Mouse (Mus musculus): ENCODE measurements around the gene Tmem242. TPM values are rescaled to one million over a fixed set of nuclear protein-coding genes. Genes with fewer than 3 reads are reported as not detected.

Gene Tmem242
- polyA plus RNA-seq, 1 experiment from 2014 or later = 130 TPM

DNA sequence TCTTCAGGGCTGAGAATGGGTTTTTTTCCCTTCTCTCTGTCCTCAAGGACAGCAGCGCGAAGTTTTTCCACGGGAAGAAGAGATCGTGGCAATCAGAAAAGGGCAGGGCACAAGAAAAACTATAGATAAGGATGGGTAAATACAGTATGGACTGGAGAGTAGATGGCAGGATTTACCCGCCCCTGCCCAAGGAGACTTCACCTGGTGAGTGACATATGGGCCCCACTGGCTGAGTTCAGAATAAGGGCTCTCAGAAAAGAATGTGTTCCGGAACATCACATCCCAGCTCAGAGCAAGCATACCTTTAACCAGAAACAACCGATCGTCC, 264 bp downstream of the Tmem242 start:
- TF ChIP-seq CTCF (IDR thresholded peaks at IDR 0.05; ENCODE audit: low read depth) = no peak
- ATAC-seq (replicated peaks; ENCODE audit: low FRiP score, low read depth) (0 out of 2 replicates have a peak, but pooled peaks have one; percentile 20), DNase-seq (ENCODE audit: low spot score) (no peak)
- Histone ChIP-seq H3K27ac (peak overlapping the region; percentile 87; the same call in 1 of the 2 replicates), H3K4me2 (ENCODE audit: low read length) (peak overlapping the region; percentile 80), H3K9ac (ENCODE audit: low read depth, low read length) (peak overlapping the region; percentile 76), H3K9me3 (replicated peaks; ENCODE audit: low read length) (no peaks in the 10 kb centered on the region), H3K4me1 (replicated peaks; ENCODE audit: insufficient read depth, low read length) (no peaks in the 10 kb centered on the region), H3K4me3 (replicated peaks; ENCODE audit: low read depth, low read length) (peak overlapping the region; percentile 63), H3K27me3 (ENCODE audit: insufficient read depth, low read length) (no peaks in the 10 kb centered on the region), H3K36me3 (ENCODE audit: insufficient read depth, low read length) (no peaks in the 10 kb centered on the region)
- 1% methylated on average over 8 of the region's 8 CpGs for WGBS

DNA sequence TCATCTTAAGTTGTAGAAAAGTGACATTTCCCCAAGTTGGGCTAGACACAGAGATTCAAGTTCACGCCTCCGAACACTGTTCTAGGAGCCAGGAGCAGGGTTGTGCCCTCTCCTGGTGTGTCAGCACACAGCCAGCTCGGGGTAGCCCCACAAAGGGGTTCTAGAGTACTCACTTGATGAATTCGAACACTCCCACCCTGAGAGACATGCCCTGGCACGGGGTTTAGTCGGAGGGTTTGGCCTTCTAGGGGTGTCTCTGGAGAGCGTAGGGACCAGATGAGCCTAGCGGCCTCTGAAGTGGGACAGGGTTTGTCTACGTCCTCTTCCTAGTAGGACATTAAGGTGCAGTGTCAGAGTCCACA, 10.3 kb downstream of the Tmem242 start:
- ATAC-seq (replicated peaks; ENCODE audit: low FRiP score, low read depth) (peak; percentile 25), DNase-seq (ENCODE audit: low spot score) (no peak)
- WGBS = 78% methylated on average over 9 of the region's 9 CpGs
- Histone ChIP-seq H3K27ac (no peak overlapping the region), H3K9ac (ENCODE audit: low read depth, low read length) (no peak overlapping the region), H3K27me3 (ENCODE audit: insufficient read depth, low read length) (no peaks in the 10 kb centered on the region), H3K9me3 (replicated peaks; ENCODE audit: low read length) (no peaks in the 10 kb centered on the region), H3K4me2 (ENCODE audit: low read length) (no peak overlapping the region), H3K4me1 (replicated peaks; ENCODE audit: insufficient read depth, low read length) (no peaks in the 10 kb centered on the region), H3K36me3 (ENCODE audit: insufficient read depth, low read length) (peaks cover 19% of the 10 kb centered on the region), H3K4me3 (replicated peaks; ENCODE audit: low read depth, low read length) (no peak overlapping the region)
- TF ChIP-seq CTCF (IDR thresholded peaks at IDR 0.05; ENCODE audit: low read depth) = no peak; the same call in 1 of the 2 replicates

DNA sequence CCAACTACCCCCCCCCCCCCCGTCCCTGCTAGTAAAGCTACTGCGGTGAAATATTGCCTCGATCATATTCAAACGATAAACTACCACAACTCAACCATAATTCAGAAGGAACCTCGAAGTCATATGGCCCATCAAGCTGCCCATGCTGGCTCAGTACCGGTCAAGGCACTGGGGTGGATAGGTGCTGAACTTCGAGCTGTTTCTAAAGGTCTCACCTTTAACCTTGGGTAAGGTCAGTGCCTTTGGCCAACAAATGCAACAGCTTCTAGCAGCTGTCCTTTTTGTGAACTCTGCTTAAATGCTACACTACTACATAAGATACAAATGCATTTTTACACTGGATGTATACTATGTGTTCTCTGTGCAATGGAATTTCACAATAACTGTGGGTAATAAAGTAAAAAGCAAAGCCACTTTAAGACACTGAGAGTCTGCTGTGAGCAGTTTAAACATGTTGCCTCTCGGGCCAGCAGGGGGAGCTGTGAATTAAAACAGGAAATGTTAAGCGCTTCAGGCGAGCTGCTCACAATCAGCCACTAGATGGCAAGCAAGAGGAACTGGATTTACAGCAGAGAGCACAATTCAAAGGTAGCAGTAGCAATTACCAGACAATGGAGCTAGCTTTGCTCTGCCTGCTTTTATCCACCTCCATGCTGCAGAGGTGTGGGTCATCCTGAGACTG, 10.8 kb downstream of the Tmem242 start:
- 58% methylated on average over 10 of the region's 10 CpGs for WGBS
- no peak overlapping the region for H3K27ac ChIP-seq
- peak; percentile 100 for TF ChIP-seq CTCF (IDR thresholded peaks at IDR 0.05; ENCODE audit: low read depth)
- H3K4me1 ChIP-seq (replicated peaks; ENCODE audit: insufficient read depth, low read length) = no peaks in the 10 kb centered on the region
- peak; percentile 97 for DNase-seq (ENCODE audit: low spot score)
- H3K9me3 ChIP-seq (replicated peaks; ENCODE audit: low read length) = no peaks in the 10 kb centered on the region
- H3K4me3 ChIP-seq (replicated peaks; ENCODE audit: low read depth, low read length) = no peak overlapping the region
- no peak overlapping the region for H3K4me2 ChIP-seq (ENCODE audit: low read length)
- H3K36me3 ChIP-seq (ENCODE audit: insufficient read depth, low read length) = peaks cover 19% of the 10 kb centered on the region
- no peaks in the 10 kb centered on the region for H3K27me3 ChIP-seq (ENCODE audit: insufficient read depth, low read length)
- H3K9ac ChIP-seq (ENCODE audit: low read depth, low read length) = no peak overlapping the region
- peak; percentile 70 for ATAC-seq (replicated peaks; ENCODE audit: low FRiP score, low read depth)

DNA sequence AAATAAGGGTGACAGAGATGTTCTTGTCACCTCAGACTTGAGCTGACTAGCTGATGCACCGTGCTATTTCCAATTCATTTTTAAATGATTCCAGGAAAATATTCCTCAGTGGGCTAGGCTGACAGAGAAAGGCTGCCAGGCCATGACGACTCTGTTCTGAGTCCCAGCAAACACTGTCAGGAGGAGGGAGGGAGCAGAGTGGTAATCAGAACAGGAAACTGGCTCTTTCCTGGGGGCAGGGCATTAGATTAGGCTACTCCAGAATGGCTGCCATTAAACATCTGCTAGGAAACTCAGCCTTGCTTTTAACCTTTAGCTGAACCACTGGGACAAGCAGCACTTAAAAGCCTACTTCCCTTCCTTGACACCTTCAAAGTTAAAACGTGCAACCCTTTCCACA, 14.9 kb downstream of the Tmem242 start:
- Histone ChIP-seq H3K4me2 (ENCODE audit: low read length) (no peak overlapping the region), H3K27me3 (ENCODE audit: insufficient read depth, low read length) (no peaks in the 10 kb centered on the region), H3K9ac (ENCODE audit: low read depth, low read length) (no peak overlapping the region), H3K36me3 (ENCODE audit: insufficient read depth, low read length) (no peaks in the 10 kb centered on the region), H3K27ac (no peak overlapping the region), H3K9me3 (replicated peaks; ENCODE audit: low read length) (no peaks in the 10 kb centered on the region), H3K4me3 (replicated peaks; ENCODE audit: low read depth, low read length) (no peak overlapping the region), H3K4me1 (replicated peaks; ENCODE audit: insufficient read depth, low read length) (no peaks in the 10 kb centered on the region)
- WGBS = 43% methylated on average over 3 of the region's 3 CpGs
- DNase-seq (ENCODE audit: low spot score) (no peak), ATAC-seq (replicated peaks; ENCODE audit: low FRiP score, low read depth) (no peak)
- no peak for TF ChIP-seq CTCF (IDR thresholded peaks at IDR 0.05; ENCODE audit: low read depth)

DNA sequence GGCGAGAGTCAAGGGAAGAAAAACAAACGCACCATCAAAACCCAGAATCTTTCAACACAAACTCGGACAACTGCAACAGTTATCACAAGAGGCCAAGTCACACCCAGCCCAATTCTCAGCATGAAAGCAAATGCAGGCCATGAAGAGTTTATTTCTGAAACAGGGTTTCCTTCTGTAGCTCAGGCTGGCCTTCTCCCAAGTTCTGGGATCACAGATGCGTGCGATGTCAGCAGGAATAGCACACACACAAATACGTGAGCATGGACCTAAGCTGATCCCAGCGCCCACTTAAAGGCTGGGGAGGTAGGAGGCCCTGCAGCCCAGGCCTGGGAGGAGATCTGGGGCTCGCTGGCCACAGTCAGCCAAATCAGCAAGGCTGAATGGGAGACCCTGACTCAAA, 15.9 kb downstream of the Tmem242 start:
- ATAC-seq (replicated peaks; ENCODE audit: low FRiP score, low read depth) = no peak
- WGBS = 83% methylated on average over 8 of the region's 8 CpGs
- no peak for TF ChIP-seq CTCF (IDR thresholded peaks at IDR 0.05; ENCODE audit: low read depth)

DNA sequence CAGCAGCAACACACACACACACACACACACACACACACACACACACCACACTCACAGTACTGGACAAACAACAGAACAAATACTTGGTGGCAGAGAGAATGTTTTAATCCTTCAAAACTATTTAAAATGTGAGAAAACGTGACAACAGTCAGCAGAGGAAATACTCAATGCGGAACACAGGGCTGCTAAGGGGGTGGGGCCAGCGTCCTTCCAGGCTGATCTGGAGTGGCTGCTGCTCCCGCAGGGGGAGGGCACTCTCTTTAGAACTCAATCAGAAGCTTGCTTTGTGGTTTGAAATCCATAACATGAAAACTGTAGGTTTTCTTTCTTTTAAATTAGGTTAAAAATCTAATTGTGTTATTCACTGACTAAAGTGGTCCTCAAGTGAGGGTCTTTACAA, 18.2 kb downstream of the Tmem242 start:
- ATAC-seq (replicated peaks; ENCODE audit: low FRiP score, low read depth) = no peak

More for the DNA sequence above, 15.9 kb downstream of the Tmem242 start:
- no peaks in the 10 kb centered on the region for H3K27me3 ChIP-seq (ENCODE audit: insufficient read depth, low read length)
- H3K4me3 ChIP-seq (replicated peaks; ENCODE audit: low read depth, low read length) = no peak overlapping the region
- no peaks in the 10 kb centered on the region for H3K9me3 ChIP-seq (replicated peaks; ENCODE audit: low read length)
- no peak overlapping the region for H3K9ac ChIP-seq (ENCODE audit: low read depth, low read length)
- H3K4me2 ChIP-seq (ENCODE audit: low read length) = no peak overlapping the region
- no peak overlapping the region for H3K27ac ChIP-seq
- H3K4me1 ChIP-seq (replicated peaks; ENCODE audit: insufficient read depth, low read length) = no peaks in the 10 kb centered on the region
- no peak for DNase-seq (ENCODE audit: low spot score)
- no peaks in the 10 kb centered on the region for H3K36me3 ChIP-seq (ENCODE audit: insufficient read depth, low read length)

More for the DNA sequence above, 18.2 kb downstream of the Tmem242 start:
- Histone ChIP-seq H3K9me3 (replicated peaks; ENCODE audit: low read length) (no peaks in the 10 kb centered on the region), H3K4me2 (ENCODE audit: low read length) (no peak overlapping the region), H3K4me3 (replicated peaks; ENCODE audit: low read depth, low read length) (no peak overlapping the region), H3K27ac (no peak overlapping the region), H3K36me3 (ENCODE audit: insufficient read depth, low read length) (peaks cover 6% of the 10 kb centered on the region; the same call in 1 of the 2 replicates), H3K4me1 (replicated peaks; ENCODE audit: insufficient read depth, low read length) (no peaks in the 10 kb centered on the region), H3K9ac (ENCODE audit: low read depth, low read length) (no peak overlapping the region), H3K27me3 (ENCODE audit: insufficient read depth, low read length) (no peaks in the 10 kb centered on the region)
- WGBS = 43% methylated on average over 4 of the region's 4 CpGs
- TF ChIP-seq CTCF (IDR thresholded peaks at IDR 0.05; ENCODE audit: low read depth) = no peak
- peak; percentile 52 for DNase-seq (ENCODE audit: low spot score)
